Mouse (Mus musculus): ENCODE results near the gene Rtf2. TPM values are rescaled to one million over a fixed set of nuclear protein-coding genes. Genes with fewer than 3 reads are reported as not detected.

Gene Rtf2
- polyA plus RNA-seq (2015; fragmentation: Nextera tagmentation; extraction: Ambion mirVana): 75.3 and 82.5 TPM in 2 replicates

DNA sequence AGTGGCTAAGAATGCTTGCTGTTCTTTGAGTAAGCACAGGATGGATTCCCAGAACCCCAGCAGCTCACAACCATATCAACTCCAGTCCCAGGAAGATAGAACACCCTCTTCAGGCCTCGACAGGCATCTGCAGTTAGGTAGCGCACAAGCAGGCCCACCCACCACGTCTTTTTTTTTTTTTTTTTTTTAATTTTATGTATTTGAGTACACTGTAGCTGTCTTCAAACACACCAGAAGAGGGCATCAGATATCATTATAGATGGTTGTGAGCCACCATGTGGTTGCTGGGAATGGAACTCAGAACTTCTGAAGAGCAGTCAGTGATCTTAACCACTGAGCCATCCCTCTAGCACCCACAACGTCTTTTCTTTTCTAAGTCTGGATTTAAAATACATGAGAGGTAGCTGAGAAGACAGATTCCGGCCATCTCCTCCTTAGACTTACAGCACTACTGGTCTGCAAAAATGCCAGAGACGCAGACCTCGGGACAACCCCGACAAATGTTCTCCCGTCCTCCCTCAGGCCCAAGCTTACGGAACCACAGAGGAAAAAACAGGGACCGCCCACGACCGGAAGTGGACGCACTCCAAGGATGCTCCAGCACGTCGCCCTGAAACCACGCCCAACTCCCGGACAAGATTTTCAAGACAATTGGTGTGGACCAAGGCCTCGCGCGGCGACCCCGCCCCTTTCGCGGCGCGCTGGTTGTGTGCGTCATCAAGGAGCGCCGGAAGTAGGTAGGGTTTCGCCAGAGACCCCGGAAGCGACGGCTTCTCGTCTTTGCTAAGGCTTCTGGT, at the start of gene Rtf2:
Gene Rtf2, plus strand, starts transcription at position 714 of the 797 bp plus-strand sequence.
- peak within 1 kb of the TSS; percentile 81 for H3K9ac ChIP-seq (ENCODE audit: low read depth, low read length)
- H3K27ac ChIP-seq (ENCODE audit: low read depth, low read length): peak within 1 kb of the TSS; percentile 70
- peak within 1 kb of the TSS; percentile 85 for H3K4me2 ChIP-seq (replicated peaks; ENCODE audit: low read depth)
- 2% methylated on average over 35 of the region's 35 CpGs for WGBS
- peak; percentile 99 for ATAC-seq
- peaks cover 4% of the 10 kb centered on the region; the same call in 1 of the 2 replicates for H3K4me1 ChIP-seq (replicated peaks; ENCODE audit: control insufficient read depth, insufficient read depth, low read length)
- peak; percentile 35 for TF ChIP-seq CTCF (IDR thresholded peaks at IDR 0.05; ENCODE audit: low read depth)
- peak within 1 kb of the TSS; percentile 84 for H3K4me3 ChIP-seq (ENCODE audit: low read depth, low read length)
- no peaks in the 10 kb centered on the region for H3K27me3 ChIP-seq (replicated peaks; ENCODE audit: control insufficient read depth, insufficient read depth, low read length)
- no peaks in the 10 kb centered on the region for H3K9me3 ChIP-seq (ENCODE audit: control insufficient read depth)
- peaks cover 7% of the 10 kb centered on the region; the same call in 1 of the 2 replicates for H3K36me3 ChIP-seq (ENCODE audit: control insufficient read depth, insufficient read depth)

DNA sequence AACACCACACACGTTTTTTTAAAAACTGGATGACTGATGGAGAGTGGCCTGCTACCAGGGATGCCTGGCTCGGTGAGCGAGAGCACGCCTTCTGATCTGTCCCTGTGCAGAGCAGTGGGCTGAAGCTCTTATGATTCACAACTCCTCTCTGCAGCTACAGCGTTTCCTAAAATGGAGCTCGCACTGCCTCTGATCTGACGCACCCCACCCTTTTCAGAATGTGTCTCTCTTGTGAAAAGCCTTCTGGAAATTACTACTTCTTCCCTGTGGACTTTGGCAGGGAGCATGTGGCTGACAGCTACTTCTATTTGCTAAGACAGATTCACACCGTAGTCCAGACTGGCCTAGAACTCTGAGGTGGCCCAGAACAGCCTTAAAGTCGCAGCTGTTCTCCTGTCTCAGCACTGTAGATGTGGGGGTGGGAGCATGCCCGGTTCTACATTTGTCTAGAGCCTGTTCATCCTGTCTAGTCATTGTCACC, 48.3 kb upstream of the Rtf2 start:
- Histone ChIP-seq H3K4me2 (replicated peaks; ENCODE audit: low read depth) (no peak overlapping the region), H3K27me3 (replicated peaks; ENCODE audit: control insufficient read depth, insufficient read depth, low read length) (no peaks in the 10 kb centered on the region), H3K9me3 (ENCODE audit: control insufficient read depth) (no peaks in the 10 kb centered on the region), H3K9ac (ENCODE audit: low read depth, low read length) (no peak overlapping the region), H3K27ac (ENCODE audit: low read depth, low read length) (no peak overlapping the region), H3K4me3 (ENCODE audit: low read depth, low read length) (no peak overlapping the region), H3K36me3 (ENCODE audit: control insufficient read depth, insufficient read depth) (no peaks in the 10 kb centered on the region), H3K4me1 (replicated peaks; ENCODE audit: control insufficient read depth, insufficient read depth, low read length) (no peaks in the 10 kb centered on the region)
- WGBS: 39% methylated on average over 10 of the region's 10 CpGs
- no peak for TF ChIP-seq CTCF (IDR thresholded peaks at IDR 0.05; ENCODE audit: low read depth)
- ATAC-seq: peak; percentile 31; the same call in 1 of the 2 replicates

- no peak within 1 kb of the TSS for H3K4me3 ChIP-seq (ENCODE audit: low read depth, low read length)
- H3K9ac ChIP-seq (ENCODE audit: low read depth, low read length): no peak within 1 kb of the TSS
- TF ChIP-seq CTCF (IDR thresholded peaks at IDR 0.05; ENCODE audit: low read depth): no peak
- no peak for ATAC-seq
- H3K9me3 ChIP-seq (ENCODE audit: control insufficient read depth): no peaks in the 10 kb centered on the region
- H3K27ac ChIP-seq (ENCODE audit: low read depth, low read length): no peak within 1 kb of the TSS
- 23% methylated on average over 13 of the region's 13 CpGs for WGBS
- no peaks in the 10 kb centered on the region for H3K36me3 ChIP-seq (ENCODE audit: control insufficient read depth, insufficient read depth)
- H3K4me2 ChIP-seq (replicated peaks; ENCODE audit: low read depth): 0 out of 2 replicates have a peak within 1 kb of the TSS, but pooled peaks have one; percentile 21
- no peaks in the 10 kb centered on the region for H3K27me3 ChIP-seq (replicated peaks; ENCODE audit: control insufficient read depth, insufficient read depth, low read length)
- no peaks in the 10 kb centered on the region for H3K4me1 ChIP-seq (replicated peaks; ENCODE audit: control insufficient read depth, insufficient read depth, low read length)
These were observed 46.8 kb upstream of the Rtf2 start, which contains the start of gene Cass4 for GRCm38 (mm10) chr2:172393391-172394051. TSS of gene Cass4 (plus strand) at chr2:172393794.

DNA sequence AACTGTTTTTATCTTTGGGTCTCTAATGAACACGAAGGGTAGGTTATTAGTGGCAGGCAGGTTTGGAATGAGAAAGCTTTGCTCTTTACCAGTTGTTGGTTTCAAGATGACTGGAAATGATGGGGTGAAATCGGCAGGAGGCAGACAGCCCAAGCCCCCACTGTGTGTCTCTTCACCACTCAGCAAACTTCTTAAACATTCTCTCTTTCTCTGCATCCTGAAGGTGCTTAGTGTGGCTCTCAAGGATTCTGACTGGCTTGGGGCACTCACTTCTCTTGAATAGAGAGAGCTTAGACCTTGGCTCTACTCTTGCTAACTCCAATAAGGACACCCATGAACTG, 46.3 kb upstream of the Rtf2 start:
- no peak for TF ChIP-seq CTCF (IDR thresholded peaks at IDR 0.05; ENCODE audit: low read depth)
- Histone ChIP-seq H3K9me3 (ENCODE audit: control insufficient read depth) (no peaks in the 10 kb centered on the region), H3K4me1 (replicated peaks; ENCODE audit: control insufficient read depth, insufficient read depth, low read length) (no peaks in the 10 kb centered on the region), H3K4me3 (ENCODE audit: low read depth, low read length) (no peak overlapping the region), H3K36me3 (ENCODE audit: control insufficient read depth, insufficient read depth) (no peaks in the 10 kb centered on the region), H3K27me3 (replicated peaks; ENCODE audit: control insufficient read depth, insufficient read depth, low read length) (no peaks in the 10 kb centered on the region), H3K4me2 (replicated peaks; ENCODE audit: low read depth) (no peak overlapping the region), H3K9ac (ENCODE audit: low read depth, low read length) (no peak overlapping the region), H3K27ac (ENCODE audit: low read depth, low read length) (no peak overlapping the region)
- WGBS: 47% methylated on average over 2 of the region's 2 CpGs
- no peak for ATAC-seq

- Histone ChIP-seq H3K27ac (ENCODE audit: low read depth, low read length) (no peak overlapping the region), H3K27me3 (replicated peaks; ENCODE audit: control insufficient read depth, insufficient read depth, low read length) (no peaks in the 10 kb centered on the region), H3K4me2 (replicated peaks; ENCODE audit: low read depth) (no peak overlapping the region), H3K9me3 (ENCODE audit: control insufficient read depth) (no peaks in the 10 kb centered on the region), H3K36me3 (ENCODE audit: control insufficient read depth, insufficient read depth) (no peaks in the 10 kb centered on the region), H3K4me3 (ENCODE audit: low read depth, low read length) (no peak overlapping the region), H3K4me1 (replicated peaks; ENCODE audit: control insufficient read depth, insufficient read depth, low read length) (no peaks in the 10 kb centered on the region), H3K9ac (ENCODE audit: low read depth, low read length) (no peak overlapping the region)
- ATAC-seq: no peak
- TF ChIP-seq CTCF (IDR thresholded peaks at IDR 0.05; ENCODE audit: low read depth): no peak
- 67% methylated on average over 4 of the region's 4 CpGs for WGBS
These were observed 45.7 kb upstream of the Rtf2 start for GRCm38 (mm10) chr2:172394671-172395070.

GRCm38 (mm10) chr2:172395961-172396360, 44.4 kb upstream of the Rtf2 start:
- Histone ChIP-seq H3K4me3 (ENCODE audit: low read depth, low read length) (no peak overlapping the region), H3K9me3 (ENCODE audit: control insufficient read depth) (no peaks in the 10 kb centered on the region), H3K36me3 (ENCODE audit: control insufficient read depth, insufficient read depth) (no peaks in the 10 kb centered on the region), H3K27me3 (replicated peaks; ENCODE audit: control insufficient read depth, insufficient read depth, low read length) (no peaks in the 10 kb centered on the region), H3K4me1 (replicated peaks; ENCODE audit: control insufficient read depth, insufficient read depth, low read length) (no peaks in the 10 kb centered on the region), H3K4me2 (replicated peaks; ENCODE audit: low read depth) (no peak overlapping the region), H3K9ac (ENCODE audit: low read depth, low read length) (no peak overlapping the region), H3K27ac (ENCODE audit: low read depth, low read length) (no peak overlapping the region)
- no peak for ATAC-seq
- no peak for TF ChIP-seq CTCF (IDR thresholded peaks at IDR 0.05; ENCODE audit: low read depth)
- 51% methylated on average over 9 of the region's 9 CpGs for WGBS
